Mouse (Mus musculus): ENCODE results near the gene Hyou1.
"Not testable (repeated sequence)": the region's sequence is repeated elsewhere in the genome, so short reads cannot be mapped to it uniquely, and the experiment has no call there.

Hyou1 gene

GRCm38 (mm10) chr9:44379054-44379834, at the start of gene Hyou1:
Gene Hyou1, plus strand, starts transcription at chr9:44379490.
- peak; percentile 98 to 99 for DNase-seq (ENCODE audit: low spot score in 2 of 2)

GRCm38 (mm10) chr9:44330736-44331135, 48.6 kb upstream of the Hyou1 start:
- no peak for DNase-seq (ENCODE audit: low spot score in 2 of 2)

GRCm38 (mm10) chr9:44332918-44333638, 46.2 kb upstream of the Hyou1 start:
- no peak for DNase-seq (ENCODE audit: low spot score in 2 of 2)

- peak; percentile 97 to 98 for DNase-seq (ENCODE audit: low spot score in 2 of 2)
Measured at GRCm38 (mm10) chr9:44334396-44335330, 44.6 kb upstream of the Hyou1 start, which contains the start of gene H2afx. Gene H2afx, plus strand, starts transcription at chr9:44334694.

- DNase-seq (ENCODE audit: low spot score in 2 of 2) = no peak
Measured at GRCm38 (mm10) chr9:44335331-44336092, 43.8 kb upstream of the Hyou1 start.

- DNase-seq (ENCODE audit: low spot score in 2 of 2) = no peak
Measured at GRCm38 (mm10) chr9:44336093-44336406, 43.2 kb upstream of the Hyou1 start.

GRCm38 (mm10) chr9:44336513-44336912, 42.8 kb upstream of the Hyou1 start:
- not testable (repeated sequence) for DNase-seq (ENCODE audit: low spot score in 2 of 2)

- no peak for DNase-seq (ENCODE audit: low spot score in 2 of 2)
Measured at GRCm38 (mm10) chr9:44336964-44337363, 42.3 kb upstream of the Hyou1 start.

- no peak for DNase-seq (ENCODE audit: low spot score in 2 of 2)
Measured at GRCm38 (mm10) chr9:44337436-44338169, 41.7 kb upstream of the Hyou1 start.

GRCm38 (mm10) chr9:44338574-44338973, 40.7 kb upstream of the Hyou1 start:
- no peak for DNase-seq (ENCODE audit: low spot score in 2 of 2)

- DNase-seq (ENCODE audit: low spot score in 2 of 2) = no peak
Measured at GRCm38 (mm10) chr9:44341487-44341886, 37.8 kb upstream of the Hyou1 start.

GRCm38 (mm10) chr9:44342173-44342572, 37.1 kb upstream of the Hyou1 start:
- DNase-seq (ENCODE audit: low spot score in 2 of 2) = no peak

GRCm38 (mm10) chr9:44342605-44343004, 36.7 kb upstream of the Hyou1 start:
- DNase-seq (ENCODE audit: low spot score in 2 of 2) = no peak

GRCm38 (mm10) chr9:44343290-44343689, 36.0 kb upstream of the Hyou1 start:
- no peak for DNase-seq (ENCODE audit: low spot score in 2 of 2)

GRCm38 (mm10) chr9:44343781-44344421, 35.4 kb upstream of the Hyou1 start, which contains the start of gene Hmbs:
Gene Hmbs, minus strand, starts transcription at chr9:44344228.
- peak; percentile 85 to 91 for DNase-seq (ENCODE audit: low spot score in 2 of 2)

GRCm38 (mm10) chr9:44345570-44346433, 33.5 kb upstream of the Hyou1 start:
- no peak for DNase-seq (ENCODE audit: low spot score in 2 of 2)

- DNase-seq (ENCODE audit: low spot score in 2 of 2) = no peak
Measured at GRCm38 (mm10) chr9:44347166-44347565, 32.1 kb upstream of the Hyou1 start.

- no peak for DNase-seq (ENCODE audit: low spot score in 2 of 2)
Measured at GRCm38 (mm10) chr9:44347621-44348020, 31.7 kb upstream of the Hyou1 start.

- no peak for DNase-seq (ENCODE audit: low spot score in 2 of 2)
Measured at GRCm38 (mm10) chr9:44348546-44348945, 30.7 kb upstream of the Hyou1 start.

Measured in urinary bladder, postnatal 4 days (tissue).